Mouse (Mus musculus): Measurements from ENCODE around the gene Ciita.

GRCm38 (mm10) chr16:10433344-10433743, 46.5 kb upstream of the Ciita start:
- no peak for TF ChIP-seq FLI1 (IDR thresholded peaks at IDR 0.05; ENCODE audit: low read length)
- TF ChIP-seq GATA1 (IDR thresholded peaks at IDR 0.05; ENCODE audit: borderline replicate concordance, low read length): no peak
